Mouse (Mus musculus) cerebellum, adult 18-20 months (tissue): ENCODE data around the gene Rbfox3.

Source experiments
- DNase-seq, 2 experiments: peaks; one replicate each; pipeline ENCODE4 v3.0.0; 2021

Rbfox3 gene

DNA sequence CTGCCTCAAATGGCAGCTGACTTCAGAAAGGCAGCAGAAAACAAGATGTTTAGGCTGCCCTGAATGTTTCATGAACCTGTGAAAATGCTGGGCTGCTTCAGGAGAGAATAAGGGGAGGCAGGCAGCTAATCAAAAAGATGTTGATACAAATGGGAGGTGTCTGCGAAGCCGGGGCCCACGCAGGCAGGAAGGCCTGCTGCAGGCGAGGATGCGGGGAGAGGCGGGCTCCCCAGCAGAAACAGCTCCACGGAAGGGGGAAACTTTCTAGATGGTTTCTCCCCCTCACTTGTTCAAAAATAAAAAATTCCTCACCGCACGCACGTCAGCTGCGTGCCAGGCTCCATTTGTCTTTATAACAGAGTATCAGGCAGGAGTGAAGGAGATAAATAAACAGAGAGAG is 5.7 kb downstream of the Rbfox3 start:
- peak; percentile 54 to 66 for DNase-seq

DNA sequence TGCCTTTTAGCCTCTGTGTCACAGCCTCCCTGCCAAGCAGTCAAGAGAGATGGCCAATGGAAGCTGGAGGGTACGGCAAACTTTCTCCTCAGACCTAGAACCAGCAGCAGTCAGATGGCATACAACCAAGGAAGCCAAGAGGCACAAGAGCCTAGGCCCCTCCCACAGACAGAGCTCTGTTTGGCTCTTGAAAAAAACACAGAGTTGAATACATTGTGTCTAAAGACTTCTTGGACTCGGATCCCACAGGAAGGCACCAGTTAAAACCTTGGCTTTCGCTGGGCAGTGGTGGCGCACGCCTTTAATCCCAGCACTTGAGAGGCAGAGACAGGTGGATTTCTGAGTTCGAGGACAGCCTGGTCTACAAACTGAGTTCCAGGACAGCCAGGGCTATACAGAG is 7.1 kb downstream of the Rbfox3 start:
- peak; percentile 37 to 38 for DNase-seq

DNA sequence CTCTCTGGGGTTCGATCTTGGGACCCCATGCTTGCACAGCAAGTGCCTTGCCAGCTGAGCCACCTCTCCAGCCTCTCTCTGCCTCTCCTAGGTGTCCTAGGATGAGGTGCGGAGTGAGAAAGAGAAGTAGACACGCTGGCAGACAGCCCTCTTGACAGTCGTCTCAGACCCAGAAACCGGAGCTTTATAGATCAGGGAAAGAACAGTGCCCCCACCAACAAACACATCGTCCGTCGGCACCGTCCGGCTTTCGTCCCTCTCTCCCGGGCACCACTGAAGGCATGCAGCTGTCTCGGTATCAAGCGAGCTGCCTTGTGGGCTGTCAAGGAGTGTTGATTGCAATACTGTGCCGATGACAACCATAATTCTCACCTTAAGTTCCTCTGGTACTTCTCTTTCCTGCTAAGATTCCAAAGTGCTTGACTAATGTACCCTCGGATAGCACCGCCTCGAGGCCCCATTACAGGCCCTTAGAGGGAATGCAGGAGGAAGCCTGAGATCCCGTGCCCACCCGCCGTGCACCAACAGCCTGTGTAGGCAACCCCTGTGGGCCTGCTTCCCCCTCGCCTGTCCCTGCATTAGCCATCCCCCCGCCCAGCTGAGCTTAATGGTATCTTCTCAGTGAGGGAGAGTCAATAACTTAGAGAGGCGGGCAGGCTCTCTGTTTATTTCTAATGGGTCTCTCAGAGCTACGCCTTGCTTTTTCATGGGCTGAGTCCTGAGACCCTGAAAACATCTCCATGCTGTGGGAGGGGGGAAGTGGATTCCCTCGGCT is 11.4 kb downstream of the Rbfox3 start:
- DNase-seq: peak; percentile 58 to 60

DNA sequence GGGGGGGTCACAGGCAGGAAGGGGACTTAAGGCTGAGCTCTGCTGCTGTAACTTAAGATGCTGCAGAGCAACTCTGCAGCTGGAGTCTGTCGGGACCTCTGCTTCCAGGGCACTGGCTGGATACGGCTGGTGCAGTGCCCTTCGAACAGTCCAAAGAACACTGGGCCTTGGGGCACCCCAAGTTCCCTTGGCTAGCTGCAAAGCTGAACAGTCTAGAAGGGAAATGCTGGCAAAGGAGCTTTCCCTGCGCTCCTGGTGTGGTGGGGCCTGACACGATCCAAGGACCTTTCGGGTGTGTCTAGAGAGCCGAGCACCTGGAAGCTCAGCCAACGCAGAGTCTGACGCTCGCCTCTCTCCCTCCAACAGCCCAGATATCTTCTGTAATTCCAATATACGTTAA is 12.8 kb downstream of the Rbfox3 start:
- peak; percentile 43 to 55 for DNase-seq

DNA sequence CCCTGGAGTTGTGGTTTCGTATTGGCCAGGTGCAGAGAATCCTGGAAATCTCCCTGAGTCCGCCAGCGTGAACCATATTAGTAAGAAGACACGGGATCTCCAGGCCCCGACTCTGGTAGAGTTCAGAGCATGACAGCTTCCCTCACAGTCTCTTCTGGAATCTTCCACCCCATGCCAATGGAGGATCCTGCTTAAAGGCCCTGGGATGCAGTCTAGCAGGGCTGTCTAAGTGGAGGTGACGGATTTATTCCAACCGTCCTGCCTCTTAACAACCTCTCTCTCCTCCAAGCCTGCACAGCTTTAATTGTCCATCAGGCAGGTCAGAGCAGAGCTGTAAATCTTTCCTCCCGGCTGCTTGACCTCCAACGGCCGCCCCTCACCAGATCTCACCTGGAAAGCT is 13.2 kb downstream of the Rbfox3 start:
- peak; percentile 9 to 40 for DNase-seq

DNA sequence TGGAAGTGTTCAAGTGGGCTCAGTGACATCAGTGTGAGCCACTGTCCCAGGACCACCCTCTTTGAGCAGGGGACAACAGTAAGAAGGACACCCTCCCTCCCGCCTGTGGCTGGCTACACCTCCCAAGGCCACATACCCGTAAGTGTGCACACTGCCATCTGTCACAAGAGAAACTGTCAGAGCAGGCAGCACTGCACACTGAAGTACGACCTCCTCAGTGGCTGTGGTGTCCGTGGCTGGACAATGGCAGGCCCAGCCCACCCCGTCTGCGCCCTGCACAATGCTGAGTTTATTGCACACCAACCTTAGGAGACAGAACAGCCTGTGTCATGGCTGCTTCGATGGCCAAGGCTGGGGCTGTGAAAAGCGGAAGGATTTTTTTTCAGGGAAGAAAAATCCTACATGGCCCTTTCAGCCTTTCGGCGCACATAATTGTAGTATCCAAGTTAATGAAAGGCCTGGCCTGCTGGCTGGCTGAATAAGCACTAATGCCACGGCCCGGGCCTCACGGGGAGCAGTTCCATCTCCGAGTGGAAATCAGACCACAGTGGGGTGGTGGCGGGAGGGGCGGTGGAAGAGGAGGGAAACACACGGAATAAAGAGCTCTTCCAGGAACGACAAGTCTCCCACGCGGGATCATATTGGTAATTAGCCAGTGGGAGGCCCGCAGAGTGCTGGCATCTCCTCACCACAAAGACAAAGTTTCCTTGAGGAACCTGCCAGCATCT is 14.1 kb downstream of the Rbfox3 start:
- DNase-seq: peak; percentile 59 to 60

DNA sequence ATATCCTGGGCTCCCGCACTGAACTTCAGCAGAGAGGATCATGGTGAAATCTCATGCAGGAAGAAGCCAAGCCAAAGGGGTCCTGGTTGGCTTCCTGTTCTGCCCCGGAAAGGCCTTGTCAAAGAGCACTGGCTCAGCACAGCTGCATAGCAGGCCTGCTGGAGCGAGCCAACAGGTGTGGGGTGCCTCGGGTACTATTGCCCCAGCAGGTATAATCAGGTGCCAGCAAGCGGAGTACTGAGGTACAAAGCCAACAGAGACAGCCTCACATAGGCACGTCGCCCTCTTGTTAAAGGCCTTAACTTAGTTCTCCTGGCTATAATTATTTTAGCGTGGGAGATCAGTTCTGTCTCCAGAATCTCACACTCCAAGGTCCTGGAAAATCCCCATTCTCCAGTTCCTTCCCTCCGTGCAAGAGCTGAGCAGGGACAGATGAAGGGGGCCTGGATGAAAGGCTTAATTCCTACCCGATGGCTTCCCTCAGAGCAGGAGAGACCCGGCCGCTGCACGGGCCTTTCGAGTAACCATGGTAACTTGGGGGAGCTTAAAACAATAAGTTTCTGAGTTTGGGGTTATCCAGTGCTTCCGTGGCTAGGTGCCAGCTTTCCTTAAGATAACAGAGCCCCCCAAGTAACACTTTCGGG is 15.2 kb downstream of the Rbfox3 start:
- peak; percentile 18 to 37 for DNase-seq

DNA sequence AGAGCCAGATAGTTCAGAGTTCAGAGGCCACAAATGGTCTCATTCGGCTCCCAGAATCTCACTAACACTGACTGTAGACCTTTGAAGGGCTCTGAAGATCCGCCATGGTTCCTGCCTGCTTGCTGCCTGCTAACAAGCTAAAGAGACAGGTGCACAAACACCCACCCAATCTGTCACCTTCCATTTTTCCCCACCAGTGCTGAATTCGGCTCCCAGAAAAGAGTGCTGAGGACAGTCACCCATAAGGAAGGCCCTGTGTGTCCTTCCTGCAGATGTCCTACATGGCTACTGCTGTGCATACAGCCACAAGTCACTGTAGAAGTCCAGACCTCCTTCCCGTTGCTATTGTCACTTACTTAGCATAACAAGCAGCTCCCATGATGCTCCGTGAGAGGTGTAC is 16.6 kb downstream of the Rbfox3 start:
- peak; percentile 15 to 36 for DNase-seq

DNA sequence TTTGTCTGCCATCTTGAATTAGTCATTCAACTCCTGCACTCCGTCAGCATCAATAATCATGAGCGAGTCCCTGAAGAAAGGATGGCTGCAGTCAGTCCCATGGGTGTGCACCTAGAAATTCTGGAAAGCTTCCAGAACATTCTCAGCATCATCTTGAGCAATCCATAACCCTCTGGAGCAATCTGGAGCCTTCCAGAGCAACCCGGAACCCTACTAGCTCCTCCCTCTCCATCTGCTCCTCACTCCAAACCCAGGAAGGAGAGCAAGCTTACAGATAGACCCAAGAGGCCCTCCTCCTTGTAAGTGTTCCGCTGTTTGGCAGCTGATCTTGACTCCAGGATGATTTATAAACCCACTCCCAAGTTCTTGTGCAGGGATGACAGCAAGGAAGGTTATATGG is 17.2 kb downstream of the Rbfox3 start:
- DNase-seq: peak; percentile 39 to 50

DNA sequence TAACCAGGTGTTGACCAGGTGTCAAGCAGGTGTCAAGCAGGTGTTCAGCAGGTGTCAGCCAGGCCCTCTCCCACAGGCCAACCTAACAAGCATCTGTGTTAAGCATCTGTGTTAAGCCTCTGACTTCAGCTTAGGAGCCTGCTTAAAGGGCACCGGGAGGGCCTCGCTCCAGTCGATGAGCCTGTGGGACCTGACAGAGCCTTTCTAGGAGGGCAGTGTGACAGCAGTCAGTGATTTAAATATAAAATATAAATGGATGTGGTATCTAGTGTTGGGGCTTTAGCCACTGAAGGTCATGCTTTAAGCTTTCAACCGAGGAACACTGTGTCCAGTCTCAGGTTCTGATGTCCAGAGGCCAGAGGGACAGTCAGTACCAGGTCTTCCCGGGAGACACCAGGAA is 18.5 kb downstream of the Rbfox3 start:
- peak; percentile 8 to 35 for DNase-seq

DNA sequence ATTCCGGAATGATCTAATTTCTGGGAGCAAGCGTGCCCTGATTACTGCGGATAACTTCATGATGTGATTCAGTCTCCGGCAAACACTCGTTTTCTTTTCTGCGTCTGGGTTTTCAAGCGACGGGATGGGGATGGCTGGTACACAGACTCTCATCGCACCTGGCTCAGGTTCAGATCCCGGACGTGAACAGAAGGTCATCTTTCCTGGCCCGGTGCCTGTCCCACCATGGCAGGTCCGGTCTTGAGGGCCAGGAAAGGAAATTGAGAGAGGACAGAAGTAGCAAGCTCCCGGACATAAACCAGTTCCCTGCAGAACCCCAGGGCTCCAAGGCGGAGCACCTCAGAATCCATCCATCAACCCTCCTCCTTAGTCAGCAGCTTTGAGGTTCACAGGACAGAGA is 19.9 kb downstream of the Rbfox3 start:
- DNase-seq: peak; percentile 96 to 99

DNA sequence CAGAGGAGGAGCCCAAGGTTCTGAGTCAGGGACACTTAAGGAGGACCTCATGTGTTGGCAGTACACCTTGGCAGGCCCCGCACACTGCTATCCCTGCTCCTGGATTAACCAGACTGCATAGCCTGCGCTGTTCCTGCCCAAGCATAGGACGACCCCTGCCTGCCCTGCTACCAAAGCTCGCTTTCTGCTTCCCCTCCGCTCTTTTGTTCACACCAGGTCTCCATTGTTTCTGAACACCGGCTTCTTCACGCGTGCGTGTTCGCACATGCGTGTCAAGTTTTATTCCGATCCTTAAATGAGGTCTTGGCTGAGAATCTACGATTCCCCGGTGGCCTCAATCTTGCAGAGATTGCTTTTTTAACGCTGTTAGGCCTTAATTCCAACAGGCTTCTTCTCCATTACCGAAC is 20.4 kb downstream of the Rbfox3 start:
- DNase-seq: no peak

DNA sequence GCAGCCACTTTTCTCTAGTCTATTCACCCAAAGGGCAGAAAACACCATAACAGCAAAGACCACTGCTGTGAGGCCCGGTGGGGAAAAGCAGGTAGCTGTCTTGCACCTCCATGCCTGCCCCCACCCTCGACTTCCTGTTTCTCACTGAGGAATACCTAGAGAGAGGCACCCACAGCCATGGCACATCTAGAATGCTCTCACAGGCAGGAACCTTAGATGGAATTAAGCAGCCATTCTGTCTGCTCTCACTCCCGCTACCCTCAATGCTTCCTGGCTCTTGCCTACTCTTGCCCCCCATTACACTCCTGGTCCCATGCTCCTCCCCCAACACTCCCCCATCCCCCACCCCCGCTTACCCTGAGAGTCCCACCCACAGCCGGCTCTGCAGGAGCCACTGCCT is 20.9 kb downstream of the Rbfox3 start:
- peak in 1 of 2 experiments; percentile 39 for DNase-seq

DNA sequence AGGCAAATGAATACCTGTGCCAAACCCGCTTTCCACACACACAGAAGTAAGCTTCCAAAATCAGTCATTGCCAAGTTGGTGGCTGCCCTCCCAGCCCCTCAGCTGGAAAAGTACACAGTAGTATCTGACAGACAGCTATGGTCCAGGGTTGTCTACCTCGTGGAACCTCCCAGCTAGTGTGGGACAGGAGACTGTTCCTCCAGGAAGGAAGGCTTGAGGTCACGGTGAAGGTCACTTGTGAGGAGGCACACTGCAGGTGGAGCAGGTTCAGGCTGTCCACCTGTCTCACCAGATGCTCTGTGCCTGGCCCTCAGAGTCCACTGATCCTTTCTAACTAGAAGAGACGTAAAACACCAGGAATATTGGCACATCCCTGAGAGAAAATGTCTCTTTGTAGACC is 21.9 kb downstream of the Rbfox3 start:
- peak in 1 of 2 experiments; percentile 62 for DNase-seq

DNA sequence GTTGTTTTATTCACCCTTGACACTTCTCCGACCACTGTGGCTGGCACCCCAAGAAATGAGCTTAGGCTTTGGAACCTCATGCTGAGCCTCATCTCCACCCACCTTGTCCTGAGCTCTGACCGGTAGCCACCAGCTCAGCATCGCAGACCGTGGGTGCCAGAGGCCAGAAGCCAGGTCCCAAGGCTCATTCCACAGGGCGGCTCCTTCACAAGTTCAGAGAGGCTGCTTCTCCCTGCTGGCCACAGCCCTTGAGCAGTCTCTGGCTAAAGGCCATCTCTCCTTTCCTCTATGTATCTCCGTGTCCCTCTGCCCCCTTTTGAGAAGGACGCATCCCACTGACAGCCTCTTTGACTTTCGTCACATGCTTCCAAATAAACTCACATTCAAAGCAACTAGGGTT is 23.0 kb downstream of the Rbfox3 start:
- DNase-seq: peak in 1 of 2 experiments; percentile 48

DNA sequence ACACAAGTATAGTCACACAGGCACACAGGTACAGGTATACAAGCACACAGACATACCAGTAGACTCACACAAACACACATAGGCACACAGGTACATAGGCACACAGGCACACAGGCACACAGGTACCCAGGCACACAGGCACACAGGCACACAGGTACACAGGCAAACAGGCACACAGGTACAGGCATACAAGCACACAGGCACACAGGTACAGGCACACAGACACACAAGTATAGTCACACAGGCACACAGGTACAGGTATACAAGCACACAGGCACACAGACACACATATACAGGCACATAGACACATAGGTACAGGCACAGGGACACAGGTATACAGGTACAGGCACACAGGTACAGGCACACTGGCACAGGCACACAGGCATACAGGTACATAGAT is 24.2 kb downstream of the Rbfox3 start:
- no peak for DNase-seq

DNA sequence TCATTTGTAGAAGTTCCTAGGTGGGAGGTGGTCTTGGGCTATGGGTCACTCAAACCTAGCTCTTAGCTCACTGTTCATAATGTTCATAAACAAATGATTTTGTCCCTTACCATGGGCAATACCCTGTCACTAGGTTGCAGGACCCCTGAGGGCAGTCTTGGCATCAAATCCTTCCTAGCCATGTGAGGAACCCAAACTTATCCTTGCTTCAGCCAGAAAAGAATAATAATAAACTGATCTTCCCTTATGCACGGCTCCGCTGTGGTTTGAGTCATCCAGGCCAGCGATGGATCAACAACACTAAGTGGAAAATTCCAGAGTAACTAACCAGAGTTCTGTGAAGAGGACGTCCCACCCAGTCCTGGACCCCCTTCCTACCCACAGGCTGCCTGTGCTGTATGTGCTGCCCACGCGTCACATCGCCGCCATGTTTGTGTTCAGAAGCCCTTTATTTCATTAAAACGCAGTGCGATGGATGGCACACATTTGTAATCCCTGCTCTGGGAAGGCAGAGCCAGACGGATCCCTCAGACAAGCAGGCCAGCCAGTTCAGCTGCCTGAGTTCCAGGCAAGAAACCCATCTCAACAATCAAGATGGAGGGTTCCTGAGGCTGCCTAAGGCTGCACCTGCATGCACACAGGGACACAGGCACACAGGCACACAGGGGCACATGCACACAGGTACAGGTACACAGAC is 25.0 kb downstream of the Rbfox3 start:
- DNase-seq: no peak

DNA sequence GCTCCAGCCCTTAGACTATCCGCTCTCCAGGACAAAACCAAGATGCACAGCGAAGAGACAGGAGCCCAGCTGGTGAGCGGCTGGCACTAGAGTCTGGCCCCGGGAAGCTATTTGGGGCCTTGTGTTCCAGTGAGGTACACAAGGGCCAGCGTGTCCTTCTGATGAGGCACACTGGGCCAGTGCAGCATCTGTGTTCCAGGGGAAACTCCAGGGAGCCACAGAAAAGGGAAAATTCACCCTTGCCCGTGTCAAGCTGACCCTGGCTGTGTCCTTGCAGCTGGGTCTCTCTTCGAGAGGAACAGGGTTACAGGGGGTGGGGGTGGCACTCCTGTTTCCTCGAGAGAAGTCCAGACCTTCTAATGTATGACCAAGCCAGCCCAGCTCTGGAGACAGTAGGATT is 25.8 kb downstream of the Rbfox3 start:
- no peak for DNase-seq

DNA sequence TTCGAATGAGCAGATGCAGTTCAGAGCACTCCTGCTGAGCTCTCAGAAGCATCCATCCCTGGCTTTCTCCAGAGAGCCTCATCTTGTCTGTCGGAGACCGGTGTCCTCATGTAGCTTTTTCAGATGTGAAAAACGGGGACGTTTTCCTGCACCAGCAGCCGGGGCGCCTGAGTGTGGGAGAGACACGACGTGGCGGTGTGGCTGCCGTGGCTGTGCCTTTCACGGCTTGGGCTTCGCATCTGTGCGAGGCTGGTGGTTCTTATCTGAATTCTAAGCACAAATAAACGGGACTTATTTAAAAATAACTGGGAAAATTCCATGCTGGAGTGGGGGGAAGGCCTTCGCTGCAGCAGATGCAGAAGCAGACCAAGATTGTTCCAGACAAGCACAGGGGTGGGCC is 26.3 kb downstream of the Rbfox3 start:
- DNase-seq: no peak

DNA sequence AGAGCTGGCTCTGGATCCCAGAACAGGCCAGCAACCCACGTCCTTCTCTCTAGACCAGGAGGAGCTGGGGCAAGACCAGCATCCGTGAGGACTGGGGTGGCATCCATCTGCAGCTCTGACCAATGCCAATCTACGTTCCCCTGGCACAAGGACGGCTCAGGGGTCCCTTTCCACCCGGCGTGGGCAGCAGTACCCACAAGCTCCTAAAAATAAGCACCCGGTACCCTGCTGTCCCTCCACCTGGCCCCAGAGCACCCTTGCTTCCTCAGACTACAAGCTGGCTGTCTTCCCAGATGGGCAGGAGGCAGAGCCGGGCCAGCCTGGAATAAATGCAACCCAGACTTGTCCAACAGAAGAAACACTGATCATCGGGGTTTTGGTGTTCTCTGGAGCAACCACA is 28.3 kb downstream of the Rbfox3 start:
- DNase-seq: peak; percentile 95 to 98

DNA sequence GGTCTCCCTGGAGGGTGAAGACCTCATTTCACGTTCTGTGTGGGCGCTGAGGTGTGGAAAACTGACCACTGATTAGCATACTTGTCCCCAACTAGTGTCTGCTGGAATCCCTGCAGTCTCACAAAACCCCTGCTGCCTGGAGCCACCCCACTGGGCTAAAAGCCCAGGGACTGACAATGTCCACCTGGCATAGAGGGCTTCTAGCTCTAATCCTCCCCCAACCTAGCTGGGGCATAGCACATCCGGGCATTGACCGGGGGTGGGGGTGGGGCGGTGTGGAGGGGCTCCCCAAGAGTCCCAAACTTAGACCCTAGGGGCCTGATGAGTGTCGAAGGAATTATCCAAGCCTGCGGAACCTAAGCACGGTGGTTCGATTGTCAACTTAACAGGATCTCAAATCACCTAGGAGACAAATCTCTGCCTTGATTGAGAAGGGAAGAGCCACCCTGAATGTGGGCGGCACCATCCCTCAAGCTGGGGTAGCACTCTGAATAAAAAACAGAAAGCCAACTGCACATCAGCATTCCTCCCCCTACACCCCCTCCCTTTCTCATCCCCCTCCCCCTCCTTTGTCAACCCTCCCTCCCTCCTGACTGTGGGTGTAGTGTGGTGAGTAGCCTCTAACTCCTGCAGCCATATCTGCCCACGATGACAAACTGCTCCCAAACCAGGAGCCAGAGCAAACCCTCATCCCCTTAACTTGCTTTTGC is 29.5 kb downstream of the Rbfox3 start:
- no peak for DNase-seq

DNA sequence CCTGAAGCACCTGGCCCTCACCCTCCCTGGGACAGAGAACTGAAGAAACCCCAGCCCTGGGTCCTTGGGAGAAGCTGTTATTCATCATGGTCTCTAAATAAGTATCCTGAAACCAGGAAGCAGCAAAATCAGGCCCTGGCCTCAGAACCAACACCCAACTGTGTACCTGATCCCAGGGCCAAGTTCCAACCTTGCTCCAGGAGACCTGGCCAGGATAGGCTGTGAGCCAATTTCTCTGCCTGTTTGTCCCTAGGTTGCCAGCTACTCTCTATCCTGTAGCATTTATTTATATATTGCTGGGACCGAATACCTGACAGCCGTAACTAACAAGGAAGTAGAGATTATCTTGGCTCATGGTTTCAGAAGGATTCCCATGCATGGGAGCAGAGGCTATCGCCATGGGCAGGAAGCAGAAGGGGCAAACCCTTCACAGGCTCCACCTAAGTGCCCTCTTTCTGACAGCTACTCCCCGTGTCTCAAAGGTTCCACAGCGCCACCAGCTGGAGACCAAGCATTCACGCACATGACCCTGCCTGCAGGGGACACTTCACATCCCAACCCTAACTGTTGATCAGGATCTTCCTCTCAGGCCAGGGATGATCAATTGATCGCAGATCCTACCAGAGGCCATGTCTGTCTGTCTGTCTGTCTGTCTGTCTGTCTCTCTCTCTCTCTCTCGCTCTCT is 31.8 kb downstream of the Rbfox3 start:
- peak; percentile 83 to 89 for DNase-seq
